ENCODE assay signal across 8 mouse cellular contexts in genomic region chrX:157818207-157818920, GRCm38 (mm10). TPM values are rescaled to one million over a fixed set of nuclear protein-coding genes. Genes with fewer than 3 reads are reported as not detected.
DNase-seq lines count a peak whose midpoint lies in the region; ATAC-seq lines count a peak whose summit lies in the region.

Gene Klhl34, plus strand, starts transcription at chrX:157818435.

- peak within 1 kb of the TSS; percentile 58 for H3K9ac ChIP-seq in heart, embryonic 13.5 days
- H3K9ac ChIP-seq in liver, embryonic 13.5 days: no peak within 1 kb of the TSS
- H3K9ac ChIP-seq in stomach, embryonic 16.5 days (ENCODE audit: low read length): 0 out of 2 replicates have a peak within 1 kb of the TSS, but pooled peaks have one; percentile 0

- no peaks in the 10 kb centered on the region for H3K9me3 ChIP-seq in heart, embryonic 13.5 days
- H3K9me3 ChIP-seq in liver, embryonic 13.5 days (replicated peaks): no peaks in the 10 kb centered on the region
- no peaks in the 10 kb centered on the region for H3K9me3 ChIP-seq in stomach, embryonic 16.5 days (replicated peaks; ENCODE audit: control insufficient read depth, low read length)

- ATAC-seq in common myeloid progenitor, adult 5-6 weeks (replicated peaks; ENCODE audit: low read depth, poor library complexity, severe bottlenecking): peak; percentile 79
- ATAC-seq in heart, embryonic 13.5 days (ENCODE audit: extremely low read depth, insufficient number of reproducible peaks, low FRiP score, low TSS enrichment): peak; percentile 42; the same call in 1 of the 2 replicates
- no peak for ATAC-seq in liver, embryonic 13.5 days (ENCODE audit: low read depth)
- peak; percentile 20; the same call in 1 of the 2 replicates for ATAC-seq in stomach, embryonic 16.5 days (ENCODE audit: insufficient read depth, low FRiP score)

- DNase-seq in left cerebral cortex, postnatal 4 days: peak; percentile 34
- no peak for DNase-seq in left cerebral cortex, adult 11 months (ENCODE audit: low spot score)
- DNase-seq in liver, embryonic 13.5 days: no peak
- no peak for DNase-seq in urinary bladder, postnatal 36 days (ENCODE audit: low spot score in 2 of 2)
- DNase-seq in thymus, postnatal 4 days: no peak

- peak within 1 kb of the TSS; percentile 80 for H3K4me2 ChIP-seq in heart, embryonic 13.5 days
- H3K4me2 ChIP-seq in liver, embryonic 13.5 days: peak within 1 kb of the TSS; percentile 39
- peak within 1 kb of the TSS; percentile 52 for H3K4me2 ChIP-seq in stomach, embryonic 16.5 days (ENCODE audit: low read depth, low read length)

- peaks cover 10% of the 10 kb centered on the region; the same call in 1 of the 2 replicates for H3K27me3 ChIP-seq in heart, embryonic 13.5 days (replicated peaks)
- H3K27me3 ChIP-seq in liver, embryonic 13.5 days: no peaks in the 10 kb centered on the region
- 0 out of 2 replicates have a peak, but pooled peaks cover 5% of the 10 kb centered on the region for H3K27me3 ChIP-seq in stomach, embryonic 16.5 days (ENCODE audit: control insufficient read depth, insufficient read depth, low read length)

- intact Hi-C loops in left cerebral cortex, postnatal 4 days (cut with DNase I): no loop called here

- H3K4me3 ChIP-seq in heart, embryonic 13.5 days: peak within 1 kb of the TSS; percentile 47
- H3K4me3 ChIP-seq in liver, embryonic 13.5 days (replicated peaks): no peak within 1 kb of the TSS
- peak within 1 kb of the TSS; percentile 23 for H3K4me3 ChIP-seq in stomach, embryonic 16.5 days (replicated peaks; ENCODE audit: low read length)

- 31% methylated on average over 28 of the region's 28 CpGs for WGBS in heart, embryonic 13.5 days
- 32% methylated on average over 28 of the region's 28 CpGs for WGBS in liver, embryonic 13.5 days (ENCODE audit: insufficient replicate concordance)
- WGBS in stomach, embryonic 16.5 days: 42% methylated on average over 28 of the region's 28 CpGs

- no peak within 1 kb of the TSS for H3K27ac ChIP-seq in heart, embryonic 13.5 days (replicated peaks)
- no peak within 1 kb of the TSS for H3K27ac ChIP-seq in liver, embryonic 13.5 days
- H3K27ac ChIP-seq in stomach, embryonic 16.5 days (ENCODE audit: low read length): no peak within 1 kb of the TSS

- no peaks in the 10 kb centered on the region for H3K4me1 ChIP-seq in heart, embryonic 13.5 days
- no peaks in the 10 kb centered on the region for H3K4me1 ChIP-seq in liver, embryonic 13.5 days (replicated peaks)
- H3K4me1 ChIP-seq in stomach, embryonic 16.5 days (ENCODE audit: control insufficient read depth, insufficient read depth, low read length): no peaks in the 10 kb centered on the region

- H3K36me3 ChIP-seq in heart, embryonic 13.5 days: no peaks in the 10 kb centered on the region
- H3K36me3 ChIP-seq in liver, embryonic 13.5 days: no peaks in the 10 kb centered on the region
- H3K36me3 ChIP-seq in stomach, embryonic 16.5 days (ENCODE audit: control insufficient read depth, insufficient read depth, low read length): no peaks in the 10 kb centered on the region

RNA-seq across cellular contexts. Expression of gene Klhl34, which starts in this region (rescaled TPM):
- not detected for total RNA-seq in left cerebral cortex, postnatal 4 days (2021)
- not detected in 2 replicates for total RNA-seq in common myeloid progenitor, adult 5-6 weeks (2017)
- polyA plus RNA-seq in heart, embryonic 13.5 days (2015; fragmentation: Nextera tagmentation; extraction: Ambion mirVana): 0.27 and 0.46 TPM in 2 replicates
- not detected in 2 replicates for polyA plus RNA-seq in liver, embryonic 13.5 days (2015; fragmentation: Nextera tagmentation; extraction: Ambion mirVana)
- 0.19 and 0.46 TPM in 2 replicates for polyA plus RNA-seq in stomach, embryonic 16.5 days (2015; fragmentation: Nextera tagmentation; extraction: Ambion mirVana)

Comparison
In these comparisons a context has a peak if more than half of its experiments do, and no peak if none do; other contexts are left out.
1. Peak in DNase-seq in left cerebral cortex, postnatal 4 days; RNA of the gene not detected or under 1 TPM.
2. Peak in ATAC-seq in common myeloid progenitor, adult 5-6 weeks; RNA of the gene not detected or under 1 TPM.
3. Peak in ATAC-seq, H3K4me3 ChIP-seq, H3K9ac ChIP-seq and H3K4me2 ChIP-seq in heart, embryonic 13.5 days; RNA of the gene not detected or under 1 TPM.
4. Peak in ATAC-seq, H3K4me3 ChIP-seq, H3K9ac ChIP-seq and H3K4me2 ChIP-seq in stomach, embryonic 16.5 days; RNA of the gene not detected or under 1 TPM.